Mouse (Mus musculus) inflammation-experienced regulatory T-cells, adult 16 weeks (primary cell): ENCODE results near the gene Vldlr. TPM values are rescaled to one million over a fixed set of nuclear protein-coding genes. Genes with fewer than 3 reads are reported as not detected.

Source experiments
- polyA plus RNA-seq: library from polyadenylated mRNA; unstranded; fragments of 100-300 nt; shearing (Covaris generic); gene quantifications from one replicate; pipeline ENCODE4 v1.2.1, GENCODE M21; 2017

Vldlr gene
- 0.06 TPM for polyA plus RNA-seq

DNA sequence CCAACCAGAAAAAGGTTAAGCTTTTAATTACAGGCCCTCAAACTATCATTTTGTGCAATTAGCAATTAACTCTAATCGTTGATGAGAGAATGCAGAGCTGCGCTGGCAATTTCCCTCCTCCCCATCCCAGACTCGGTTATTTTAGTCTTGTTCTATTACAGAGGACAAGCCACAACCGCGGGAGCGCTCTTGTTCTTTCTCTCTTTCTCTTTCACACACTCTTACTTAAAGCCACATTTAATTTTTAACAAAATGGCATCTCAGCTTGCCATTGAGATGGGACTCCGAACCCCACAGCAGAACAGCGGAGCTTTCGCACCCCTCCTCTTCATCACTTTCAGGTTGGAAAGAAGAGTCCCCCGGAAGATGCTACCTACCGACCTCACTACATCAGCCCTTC lies at the start of gene Vldlr:
Gene Vldlr (plus strand): TSS at position 167 of the 400 bp plus-strand sequence.

Other genes with a start within 250 kb of the Vldlr start
- not detected for gene Kcnv2, start 106.1 kb downstream of the Vldlr start, polyA plus RNA-seq
- 81.0 TPM for gene Pum3, start 213.3 kb downstream of the Vldlr start, polyA plus RNA-seq